Mouse (Mus musculus): ENCODE results near the gene Sri. TPM values are rescaled to one million over a fixed set of nuclear protein-coding genes. Genes with fewer than 3 reads are reported as not detected.
"Not testable (repeated sequence)": the region's sequence is repeated elsewhere in the genome, so short reads cannot be mapped to it uniquely, and the experiment has no call there.

The Sri gene
- total RNA-seq (2014; fragmentation: Nextera tagmentation), result 120 and 174 TPM in 2 replicates
- total RNA-seq (2017), result 124 and 125 TPM in 2 replicates

- ATAC-seq (replicated peaks; ENCODE audit: poor library complexity, severe bottlenecking), result no peak
Measured at GRCm38 (mm10) chr5:8045855-8046254, at the start of gene Sri. Gene Sri, plus strand, starts transcription at chr5:8046078.

DNA sequence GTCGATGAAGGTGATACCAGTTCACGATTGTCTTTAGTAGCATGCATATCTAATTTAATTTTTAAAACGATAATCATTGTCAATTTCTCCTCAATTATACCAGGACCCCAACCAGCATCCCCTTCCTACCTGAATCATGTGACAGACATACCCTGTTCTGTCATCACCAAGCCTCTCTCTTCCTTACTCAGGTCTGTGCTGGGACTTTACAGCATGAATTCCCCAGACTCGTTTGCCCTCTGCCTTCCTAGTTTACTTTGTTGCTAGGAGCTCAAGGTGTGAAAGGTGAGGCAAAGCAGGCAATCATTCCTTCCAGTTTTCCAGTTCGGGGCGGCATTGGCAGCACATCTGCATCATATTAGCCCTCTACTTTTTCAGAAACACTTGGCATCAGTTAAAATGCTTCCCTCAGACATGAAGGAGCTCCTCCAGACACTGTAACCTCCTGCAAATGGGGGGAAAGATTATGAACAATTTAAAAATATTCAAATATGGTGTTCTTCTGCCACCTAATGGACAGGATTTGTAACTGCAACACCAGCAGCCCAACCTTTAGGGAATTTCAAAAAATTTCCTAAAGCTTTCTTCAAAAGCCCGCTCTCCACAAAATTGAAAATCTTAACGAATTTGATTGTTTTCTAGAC, 49.4 kb upstream of the Sri start:
- peak; percentile 85 for ATAC-seq (replicated peaks; ENCODE audit: poor library complexity, severe bottlenecking)

- ATAC-seq (replicated peaks; ENCODE audit: poor library complexity, severe bottlenecking), result no peak
Measured at GRCm38 (mm10) chr5:7997086-7997485, 48.8 kb upstream of the Sri start.

- no peak for ATAC-seq (replicated peaks; ENCODE audit: poor library complexity, severe bottlenecking)
Measured at GRCm38 (mm10) chr5:8000466-8000865, 45.4 kb upstream of the Sri start.

DNA sequence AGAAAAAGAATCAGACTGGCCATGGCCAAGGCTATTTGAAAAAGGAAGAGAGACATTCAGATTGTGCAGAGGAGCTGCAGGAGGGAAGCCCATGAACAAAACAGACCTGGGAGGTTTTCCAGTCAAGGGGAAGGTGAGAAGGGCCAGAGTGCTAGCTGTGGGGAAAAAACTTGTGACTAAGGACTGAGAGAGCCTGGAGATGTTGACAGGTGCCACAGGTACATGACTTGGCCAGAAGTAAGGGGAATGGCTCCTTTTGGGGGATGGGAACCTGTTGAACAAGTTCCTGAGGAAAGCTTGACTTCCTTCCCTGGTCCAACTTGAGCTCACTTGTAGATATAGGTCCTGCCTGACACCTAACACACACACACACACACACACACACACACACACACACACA, 43.1 kb upstream of the Sri start:
- no peak for ATAC-seq (replicated peaks; ENCODE audit: poor library complexity, severe bottlenecking)

GRCm38 (mm10) chr5:8013276-8013675, 32.6 kb upstream of the Sri start:
- ATAC-seq (replicated peaks; ENCODE audit: poor library complexity, severe bottlenecking), result no peak

- not testable (repeated sequence) for ATAC-seq (replicated peaks; ENCODE audit: poor library complexity, severe bottlenecking)
Measured at GRCm38 (mm10) chr5:8034596-8034995, 11.3 kb upstream of the Sri start.

- no peak for ATAC-seq (replicated peaks; ENCODE audit: poor library complexity, severe bottlenecking)
Measured at GRCm38 (mm10) chr5:8053827-8054226, 7.9 kb downstream of the Sri start.

DNA sequence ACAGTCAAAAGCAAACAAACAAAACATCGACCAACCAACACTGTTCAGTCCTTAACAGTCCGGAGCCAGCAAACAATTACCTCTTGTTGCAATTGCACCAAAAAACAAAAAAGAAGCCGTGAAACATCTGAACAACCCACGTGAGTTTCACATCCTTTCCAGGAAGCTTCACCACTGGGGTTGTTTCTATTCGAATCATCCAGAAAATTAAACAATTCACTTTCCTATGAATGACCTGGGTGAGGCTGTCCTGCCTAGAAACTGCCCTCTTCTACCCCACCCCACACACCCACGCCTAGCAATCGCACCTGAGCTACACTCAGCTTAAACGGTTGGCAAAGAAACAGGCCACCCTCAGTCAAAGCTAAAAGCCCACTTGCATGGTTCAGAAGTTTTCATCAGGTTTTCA, 9.8 kb downstream of the Sri start:
- peak; percentile 19 for ATAC-seq (replicated peaks; ENCODE audit: poor library complexity, severe bottlenecking)

DNA sequence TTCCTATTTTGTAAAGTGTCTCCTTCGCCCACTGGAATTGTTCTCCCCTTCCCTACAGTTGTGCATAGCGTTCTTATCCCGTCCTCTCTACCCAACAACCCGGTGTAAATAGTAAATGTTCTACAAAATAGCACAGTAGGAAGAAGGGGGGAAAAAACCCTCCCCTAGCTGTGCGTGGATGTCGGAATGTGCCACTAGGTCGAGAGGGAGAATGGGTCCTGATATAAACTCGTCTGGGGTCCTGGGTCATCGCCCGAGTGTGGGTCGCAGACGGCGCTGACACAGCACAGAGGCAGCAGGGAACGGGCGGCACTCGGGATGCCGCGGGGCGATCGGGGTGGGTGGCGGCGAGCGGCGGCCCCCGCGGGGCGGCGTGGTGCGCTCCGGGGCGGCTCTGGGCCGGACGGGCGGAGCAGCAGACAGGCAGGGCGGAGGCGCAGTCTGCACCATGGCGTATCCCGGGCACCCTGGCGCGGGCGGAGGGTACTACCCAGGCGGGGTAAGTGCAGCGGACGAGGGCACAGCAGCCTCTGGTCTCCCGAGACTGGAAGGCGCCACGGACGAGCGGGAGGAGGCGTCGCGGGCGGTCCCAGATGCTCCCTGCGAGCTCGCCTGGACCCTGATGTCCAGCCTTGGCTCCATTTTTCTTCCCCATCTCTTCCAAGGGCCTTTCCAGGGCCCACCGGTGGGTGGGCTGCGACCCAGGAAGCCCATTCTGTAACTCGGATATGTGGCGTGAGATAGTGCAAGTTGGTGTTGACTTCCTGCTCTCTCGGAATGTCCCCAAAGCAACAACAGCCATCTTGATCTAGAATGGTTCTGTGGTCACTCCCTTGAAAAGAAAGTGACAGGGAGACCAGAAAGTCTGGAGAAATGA, 10.5 kb downstream of the Sri start:
- peak; percentile 93 for ATAC-seq (replicated peaks; ENCODE audit: poor library complexity, severe bottlenecking)

- no peak for ATAC-seq (replicated peaks; ENCODE audit: poor library complexity, severe bottlenecking)
Measured at GRCm38 (mm10) chr5:8057018-8057323, 11.1 kb downstream of the Sri start.

DNA sequence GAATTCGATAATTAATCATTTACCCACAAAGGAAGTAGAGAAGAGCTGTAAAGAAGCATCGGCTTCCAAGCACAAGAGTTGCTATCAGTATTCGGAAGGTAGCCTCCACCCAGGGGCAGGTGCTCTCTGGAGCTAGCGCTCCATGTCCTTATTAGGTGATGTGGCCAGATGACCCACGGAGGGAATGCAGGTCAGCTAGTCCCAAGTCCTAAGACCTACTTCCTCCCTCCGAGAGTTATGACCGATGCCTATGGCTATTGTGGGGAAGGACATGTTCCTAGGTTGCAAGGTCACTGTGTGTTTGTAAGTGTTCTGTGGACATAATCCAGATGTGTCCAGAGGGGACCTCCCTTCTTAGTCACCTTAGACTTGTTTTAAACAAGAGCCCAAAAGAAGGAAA, 12.2 kb downstream of the Sri start:
- ATAC-seq (replicated peaks; ENCODE audit: poor library complexity, severe bottlenecking), result no peak

DNA sequence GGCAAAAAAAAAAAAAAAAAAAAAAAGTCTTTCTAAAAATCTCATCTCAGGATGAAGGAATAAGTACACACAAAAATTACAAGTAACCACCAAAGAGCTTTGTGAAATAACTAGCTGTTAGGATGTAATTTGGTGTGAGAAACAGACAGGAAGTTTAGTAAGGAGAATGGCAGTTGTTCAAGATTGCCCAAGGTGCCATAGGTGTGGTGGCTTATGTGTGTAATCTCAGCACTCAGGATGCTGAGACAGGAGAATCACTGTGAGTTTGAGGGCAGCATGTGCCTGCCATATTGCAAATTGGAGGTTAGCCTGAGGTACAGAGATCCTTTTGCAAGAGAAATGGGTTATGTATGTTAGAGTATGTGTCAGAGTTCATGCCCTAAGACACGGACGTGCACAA, 16.6 kb downstream of the Sri start:
- ATAC-seq (replicated peaks; ENCODE audit: poor library complexity, severe bottlenecking), result peak; percentile 62

DNA sequence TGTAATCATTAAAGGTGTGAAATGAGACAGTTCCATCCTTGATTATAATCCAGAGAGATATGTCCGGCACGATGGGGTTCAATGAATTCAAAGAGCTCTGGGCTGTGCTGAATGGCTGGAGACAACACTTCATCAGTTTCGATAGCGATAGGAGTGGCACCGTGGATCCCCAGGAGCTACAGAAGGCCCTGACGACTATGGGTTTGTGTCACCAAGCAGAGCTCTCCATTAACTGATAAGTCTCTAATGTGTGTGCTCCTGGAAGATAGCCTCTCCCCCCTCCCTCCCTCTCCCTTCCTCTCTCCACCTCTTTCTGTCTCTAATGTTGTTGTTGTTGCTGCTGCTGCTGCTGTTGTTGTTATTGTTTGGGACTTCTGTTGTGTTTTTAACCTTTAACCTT, 17.3 kb downstream of the Sri start:
- ATAC-seq (replicated peaks; ENCODE audit: poor library complexity, severe bottlenecking), result no peak

DNA sequence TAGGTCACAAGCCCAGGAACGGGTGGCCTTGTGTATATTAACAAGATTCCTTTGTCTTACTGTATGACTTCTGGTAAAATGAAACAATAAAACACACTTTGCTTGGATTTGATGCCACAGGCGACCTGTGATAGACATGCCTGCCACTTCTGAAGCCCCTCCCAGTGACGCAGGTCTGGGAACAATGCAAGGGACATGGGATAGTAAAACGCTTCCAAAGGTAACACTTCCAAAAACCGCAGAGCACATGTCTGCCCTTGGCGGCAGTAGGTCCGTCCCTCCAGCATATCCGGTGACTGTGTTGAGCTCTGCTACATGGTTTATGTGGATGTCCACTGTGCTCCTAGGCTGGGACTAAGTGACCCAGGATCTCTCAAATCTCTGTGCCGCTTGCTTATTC, 27.5 kb downstream of the Sri start:
- no peak for ATAC-seq (replicated peaks; ENCODE audit: poor library complexity, severe bottlenecking)

- ATAC-seq (replicated peaks; ENCODE audit: poor library complexity, severe bottlenecking), result no peak
Measured at GRCm38 (mm10) chr5:8073901-8074561, 28.2 kb downstream of the Sri start.

GRCm38 (mm10) chr5:8077481-8077880, 31.6 kb downstream of the Sri start:
- ATAC-seq (replicated peaks; ENCODE audit: poor library complexity, severe bottlenecking), result no peak

- ATAC-seq (replicated peaks; ENCODE audit: poor library complexity, severe bottlenecking), result peak; percentile 48
Measured at GRCm38 (mm10) chr5:8082800-8083509, 37.1 kb downstream of the Sri start.

DNA sequence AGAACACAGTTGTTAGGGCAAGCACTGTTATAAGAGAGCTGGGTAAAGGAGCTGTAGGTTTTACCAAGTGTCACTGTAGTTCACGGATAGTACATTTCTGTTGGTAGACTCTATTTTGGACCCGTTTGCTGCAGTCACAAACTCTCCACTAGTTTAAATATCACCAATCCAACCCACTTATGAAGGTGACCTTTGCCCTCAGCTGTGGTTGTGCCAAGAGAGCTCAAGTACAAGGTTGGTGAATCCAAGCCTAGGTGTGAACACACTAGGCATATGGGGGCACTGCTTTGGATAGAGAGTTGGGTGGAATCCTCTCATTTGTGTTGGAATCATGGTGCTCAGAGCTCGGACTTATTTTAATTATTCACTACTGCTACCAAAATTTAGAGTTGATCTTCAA, 39.8 kb downstream of the Sri start:
- ATAC-seq (replicated peaks; ENCODE audit: poor library complexity, severe bottlenecking), result no peak

DNA sequence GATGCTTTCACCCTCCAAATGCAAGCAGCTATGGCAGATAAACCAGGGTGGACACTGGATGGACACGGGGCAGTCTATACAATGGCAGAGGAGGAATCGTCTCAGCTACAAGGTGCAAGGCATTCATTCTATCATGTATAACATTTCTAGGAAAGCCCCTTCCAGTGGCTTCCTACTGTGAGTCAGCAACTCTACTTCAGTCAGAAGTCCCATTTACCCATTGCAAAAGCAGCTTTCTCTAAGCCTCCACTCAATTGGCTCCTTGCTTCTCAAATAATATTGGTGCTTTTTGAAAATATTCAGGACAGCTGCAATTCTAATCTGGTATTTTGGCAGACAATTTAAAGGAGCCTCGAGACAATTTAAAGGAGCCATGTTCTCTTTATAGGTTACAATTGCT, 42.3 kb downstream of the Sri start:
- no peak for ATAC-seq (replicated peaks; ENCODE audit: poor library complexity, severe bottlenecking)

DNA sequence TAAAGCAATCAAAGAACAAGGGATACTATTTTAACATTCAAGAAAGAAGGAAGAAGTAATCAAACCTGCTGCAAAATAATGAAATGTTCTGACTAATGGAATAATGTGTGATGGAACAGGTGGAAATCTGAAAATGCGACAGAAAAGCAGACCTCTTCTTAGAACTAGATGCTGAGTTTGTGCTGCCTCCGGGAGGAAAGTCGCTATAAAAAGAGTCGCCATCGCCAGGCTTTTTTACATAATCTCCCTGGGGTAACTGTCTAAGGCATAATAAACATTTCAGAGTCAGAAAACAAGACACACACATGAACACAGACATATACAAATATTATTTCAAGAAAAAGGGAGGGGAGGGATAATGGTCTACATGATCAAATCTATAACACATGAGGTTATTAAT, 49.0 kb downstream of the Sri start:
- ATAC-seq (replicated peaks; ENCODE audit: poor library complexity, severe bottlenecking), result no peak

Measured in granulocyte monocyte progenitor cell, adult 5-6 weeks (primary cell).